Mouse (Mus musculus) ZHBTc4 (cell line): ENCODE measurements around the gene Ispd.

Source experiments
- DNase-seq: peaks from one replicate; pipeline ENCODE4 v3.0.0-alpha.2; 2011; ENCODE audit warnings: low read depth, low spot score

Gene Ispd

GRCm38 (mm10) chr12:36708810-36709209, 327.6 kb downstream of the Ispd start:
- no peak for DNase-seq

GRCm38 (mm10) chr12:36713866-36714662, 332.8 kb downstream of the Ispd start:
- peak; percentile 40 for DNase-seq

- DNase-seq: no peak
Observed at GRCm38 (mm10) chr12:36717526-36717925, 336.3 kb downstream of the Ispd start.

- no peak for DNase-seq
Observed at GRCm38 (mm10) chr12:36718417-36718816, 337.2 kb downstream of the Ispd start.

GRCm38 (mm10) chr12:36719074-36719473, 337.8 kb downstream of the Ispd start:
- no peak for DNase-seq

GRCm38 (mm10) chr12:36720779-36721178, 339.5 kb downstream of the Ispd start:
- DNase-seq: no peak

GRCm38 (mm10) chr12:36721223-36721622, 340.0 kb downstream of the Ispd start:
- DNase-seq: no peak

- DNase-seq: no peak
Observed at GRCm38 (mm10) chr12:36722754-36723153, 341.5 kb downstream of the Ispd start.

- no peak for DNase-seq
Observed at GRCm38 (mm10) chr12:36723302-36723701, 342.1 kb downstream of the Ispd start.

- peak; percentile 3 for DNase-seq
Observed at GRCm38 (mm10) chr12:36724297-36724696, 343.0 kb downstream of the Ispd start.

GRCm38 (mm10) chr12:36725250-36725649, 344.0 kb downstream of the Ispd start:
- DNase-seq: no peak

- DNase-seq: no peak
Observed at GRCm38 (mm10) chr12:36726026-36726425, 344.8 kb downstream of the Ispd start.

- no peak for DNase-seq
Observed at GRCm38 (mm10) chr12:36733673-36734371, 352.6 kb downstream of the Ispd start.
